Mouse (Mus musculus) Patski (cell line): ENCODE results near the gene Cdc42bpg. TPM values are rescaled to one million over a fixed set of nuclear protein-coding genes. Genes with fewer than 3 reads are reported as not detected.

ENCODE experiments used
- ATAC-seq: fragments of 100-300 bp; one replicate; pipeline ENCODE4 v1.8.0; 2021
- CTCF ChIA-PET: fragments of 350-600 bp; sonication (Branson Sonifier 250); formaldehyde crosslinking; loops from one replicate; lab custom pipeline; 2022; ENCODE audit warnings: inconsistent platforms; lab: Charles Lee
- POLR2A ChIA-PET: fragments of 350-600 bp; sonication (Branson Sonifier 250); formaldehyde crosslinking; loops from one replicate; lab custom pipeline; 2022; ENCODE audit warnings: antibody characterized with exemption, inconsistent platforms; lab: Charles Lee
- DNase-seq: peaks from one replicate; pipeline ENCODE4 v3.0.0-alpha.2; 2011; ENCODE audit warnings: low read depth, low spot score
- H3K27me3 ChIP-seq: fragments of 371-371 bp; one replicate; pipeline ENCODE4 v1.5.1; 2021
- CTCF ChIP-seq: fragments of 100-300 bp; IDR thresholded peaks from one replicate; pipeline ENCODE4 v1.5.1; 2021
- in situ Hi-C: fragments of 300-500 bp; cut with MboI; formaldehyde crosslinking; loops from 3 replicates; pipeline ENCODE4 v1.11.1; 2018; ENCODE audit warnings: low pct_unique_long_range_greater_than_20kb, mixed read lengths
- polyA plus RNA-seq: library from polyadenylated mRNA; unstranded; gene quantifications from one replicate; pipeline ENCODE4 v1.2.3, GENCODE M21; 2021

Gene Cdc42bpg
- polyA plus RNA-seq, 1 experiment from 2014 or later = 41.2 TPM

GRCm38 (mm10) chr19:6268170-6268528, 38.1 kb upstream of the Cdc42bpg start:
- CTCF ChIA-PET = interaction anchor here (0.6 to 3.0 kb wide), 10 partner anchors 10 to 68 kb away, joined by 3 to 15 read pairs (median 4); partner anchors contain the start of gene Cdc42bpg
- DNase-seq (peak; percentile 31), ATAC-seq (peak; percentile 48)
- POLR2A ChIA-PET = no interaction called here
- no peaks in the 10 kb centered on the region for H3K27me3 ChIP-seq
- no peak for TF ChIP-seq CTCF
- in situ Hi-C loops = no loop called here

- H3K27me3 ChIP-seq = no peaks in the 10 kb centered on the region
- no peak for DNase-seq
- no peak for TF ChIP-seq CTCF
- in situ Hi-C loops = no loop called here
- ChIA-PET POLR2A (no interaction called here), CTCF (interaction anchor here (0.6 to 3.0 kb wide), 12 partner anchors 9 to 68 kb away, joined by 3 to 15 read pairs (median 5); partner anchors contain the start of gene Cdc42bpg)
- ATAC-seq = no peak
Observed at GRCm38 (mm10) chr19:6268670-6269132, 37.6 kb upstream of the Cdc42bpg start.

- ChIA-PET POLR2A (interaction anchor here (0.7 kb wide), 1 partner anchor 61 kb away, joined by 3 read pairs; no protein-coding TSS in a partner anchor), CTCF (interaction anchor here (0.9 to 2.8 kb wide), 8 partner anchors 8 to 62 kb away, joined by 3 to 9 read pairs (median 4); partner anchors contain the start of gene Cdc42bpg)
- TF ChIP-seq CTCF = no peak
- in situ Hi-C loops = loop anchor here (5.0 kb wide), 1 partner anchor 37 kb away; the partner anchor contains the start of gene Cdc42bpg
- H3K27me3 ChIP-seq = no peaks in the 10 kb centered on the region
- no peak for DNase-seq
- ATAC-seq = no peak
Observed at GRCm38 (mm10) chr19:6269798-6270475, 36.3 kb upstream of the Cdc42bpg start.

GRCm38 (mm10) chr19:6270661-6271060, 35.6 kb upstream of the Cdc42bpg start:
- ChIA-PET POLR2A (no interaction called here), CTCF (interaction anchor here (1.0 to 2.3 kb wide), 4 partner anchors 33 to 64 kb away, joined by 3 to 6 read pairs (median 3); partner anchors contain the start of genes Cdc42bpg and Men1)
- TF ChIP-seq CTCF = no peak
- no peaks in the 10 kb centered on the region for H3K27me3 ChIP-seq
- in situ Hi-C loops = loop anchor here (5.0 kb wide), 1 partner anchor 37 kb away; the partner anchor contains the start of gene Cdc42bpg
- DNase-seq (no peak), ATAC-seq (no peak)

- ATAC-seq = no peak
- POLR2A ChIA-PET = interaction anchor here (1.5 kb wide), 1 partner anchor 13 kb away, joined by 3 read pairs; no protein-coding TSS in a partner anchor
Observed at GRCm38 (mm10) chr19:6271206-6271605, 35.0 kb upstream of the Cdc42bpg start.

GRCm38 (mm10) chr19:6272053-6272452, 34.2 kb upstream of the Cdc42bpg start:
- CTCF ChIA-PET = interaction anchor here (3.0 kb wide), 1 partner anchor 9 kb away, joined by 10 read pairs; no protein-coding TSS in a partner anchor
- no peaks in the 10 kb centered on the region for H3K27me3 ChIP-seq
- ATAC-seq (no peak), DNase-seq (no peak)
- in situ Hi-C loops = loop anchor here (5.0 kb wide), 1 partner anchor 35 kb away; the partner anchor contains the start of gene Cdc42bpg
- POLR2A ChIA-PET = interaction anchor here (1.5 kb wide), 1 partner anchor 14 kb away, joined by 3 read pairs; no protein-coding TSS in a partner anchor
- TF ChIP-seq CTCF = no peak

More at GRCm38 (mm10) chr19:6271206-6271605, 35.0 kb upstream of the Cdc42bpg start:
- H3K27me3 ChIP-seq = no peaks in the 10 kb centered on the region
- DNase-seq = no peak
- CTCF ChIA-PET = interaction anchor here (0.6 to 2.3 kb wide), 4 partner anchors 11 to 63 kb away, joined by 3 to 6 read pairs (median 3); partner anchors contain the start of genes Cdc42bpg and Men1
- in situ Hi-C loops = loop anchor here (5.0 kb wide), 1 partner anchor 36 kb away; the partner anchor contains the start of gene Cdc42bpg
- no peak for TF ChIP-seq CTCF

- DNase-seq = no peak
- TF ChIP-seq CTCF = no peak
Observed at GRCm38 (mm10) chr19:6272738-6273137, 33.5 kb upstream of the Cdc42bpg start.

GRCm38 (mm10) chr19:6273592-6273991, 32.7 kb upstream of the Cdc42bpg start:
- in situ Hi-C loops = loop anchor here (5.0 kb wide), 1 partner anchor 34 kb away; the partner anchor contains the start of gene Cdc42bpg
- ChIA-PET CTCF (interaction anchor here (1.1 to 7.8 kb wide), 3 partner anchors 10 to 58 kb away, joined by 3 to 89 read pairs (median 10); no protein-coding TSS in a partner anchor), POLR2A (no interaction called here)
- no peak for ATAC-seq
- no peak for TF ChIP-seq CTCF
- DNase-seq = no peak
- H3K27me3 ChIP-seq = no peaks in the 10 kb centered on the region

More at GRCm38 (mm10) chr19:6272738-6273137, 33.5 kb upstream of the Cdc42bpg start:
- in situ Hi-C loops = loop anchor here (5.0 kb wide), 1 partner anchor 35 kb away; the partner anchor contains the start of gene Cdc42bpg
- no peaks in the 10 kb centered on the region for H3K27me3 ChIP-seq
- ChIA-PET CTCF (interaction anchor here (1.1 to 7.8 kb wide), 3 partner anchors 10 to 59 kb away, joined by 3 to 89 read pairs (median 10); no protein-coding TSS in a partner anchor), POLR2A (interaction anchor here (1.5 kb wide), 1 partner anchor 14 kb away, joined by 3 read pairs; no protein-coding TSS in a partner anchor)
- no peak for ATAC-seq

GRCm38 (mm10) chr19:6273998-6274608, 32.2 kb upstream of the Cdc42bpg start:
- no peak for TF ChIP-seq CTCF
- in situ Hi-C loops = loop anchor here (5.0 kb wide), 1 partner anchor 33 kb away; the partner anchor contains the start of gene Cdc42bpg

More at GRCm38 (mm10) chr19:6273998-6274608, 32.2 kb upstream of the Cdc42bpg start:
- DNase-seq = no peak
- ChIA-PET CTCF (interaction anchor here (1.3 to 7.8 kb wide), 4 partner anchors 11 to 132 kb away, joined by 3 to 89 read pairs (median 7); partner anchors contain the start of gene Arl2), POLR2A (no interaction called here)
- H3K27me3 ChIP-seq = no peaks in the 10 kb centered on the region
- ATAC-seq = no peak
